Mouse (Mus musculus) CH12.LX (cell line): Measurements from ENCODE around the gene Mdga1. TPM values are rescaled to one million over a fixed set of nuclear protein-coding genes. Genes with fewer than 3 reads are reported as not detected.

Source experiments
- DNase-seq: peaks from one replicate; pipeline ENCODE4 v3.0.0-alpha.2; 2013; ENCODE audit errors: extremely low read depth
- H3K27ac ChIP-seq: 2 replicates; pipeline ENCODE4 v1.5.1; 2012; ENCODE audit warnings: low read depth, mild to moderate bottlenecking, control low read depth, moderate library complexity; ENCODE audit not compliant: insufficient read depth
- H3K27me3 ChIP-seq: replicated peaks from 2 replicates; pipeline ENCODE3; 2012; ENCODE audit warnings: inconsistent platforms
- H3K36me3 ChIP-seq, 2 experiments: replicated peaks in 1 of 2; 2 replicates each; pipeline versions ENCODE3 to v1.6.1; 2012; ENCODE audit warnings: inconsistent platforms in 1 of 2, low read length in 1 of 2, mild to moderate bottlenecking in 1 of 2, mixed read lengths in 1 of 2, moderate library complexity in 1 of 2; ENCODE audit not compliant: control insufficient read depth in 1 of 2, insufficient read depth in 1 of 2
- H3K4me1 ChIP-seq, 2 experiments: 2 replicates each; pipeline ENCODE4 v1.6.1; 2012; ENCODE audit warnings: inconsistent platforms in 1 of 2, moderate library complexity in 1 of 2; ENCODE audit not compliant: insufficient read depth in 2 of 2, control insufficient read depth in 1 of 2
- H3K4me2 ChIP-seq: 2 replicates; pipeline ENCODE4 v1.6.1; 2012; ENCODE audit warnings: low read depth, mild to moderate bottlenecking, control low read depth; ENCODE audit not compliant: poor library complexity, insufficient read depth, severe bottlenecking
- H3K4me3 ChIP-seq, 3 experiments: fragments of 150-350 bp in 1 of 3; sonication (generic) in 1 of 3; replicated peaks in 1 of 3; 2 replicates each; pipeline versions ENCODE3 to v1.5.1; 2011 to 2012; ENCODE audit warnings: low read depth in 2 of 3, low read length in 2 of 3, mild to moderate bottlenecking in 2 of 3, moderate library complexity in 2 of 3, control low read depth in 1 of 3, improper control_type of control experiment in 1 of 3, inconsistent platforms in 1 of 3, mixed read lengths in 1 of 3; ENCODE audit not compliant: poor library complexity in 1 of 3
- H3K79me2 ChIP-seq: replicated peaks from 2 replicates; pipeline ENCODE4 v1.6.1; 2012; ENCODE audit warnings: mild to moderate bottlenecking, moderate library complexity; ENCODE audit not compliant: control insufficient read depth, poor library complexity, insufficient read depth, severe bottlenecking; ENCODE audit errors: extremely low read depth
- H3K9ac ChIP-seq: 2 replicates; pipeline ENCODE4 v1.6.1; 2012; ENCODE audit warnings: low read depth, mild to moderate bottlenecking, control low read depth, moderate library complexity; ENCODE audit not compliant: insufficient read depth
- H3K9me3 ChIP-seq: replicated peaks from 2 replicates; pipeline ENCODE3; 2012; ENCODE audit warnings: low read length, inconsistent platforms, mixed read lengths
- BHLHE40 ChIP-seq: IDR thresholded peaks from 2 replicates; pipeline ENCODE4 v1.6.1; 2011; ENCODE audit warnings: mild to moderate bottlenecking, low read depth, low read length, improper control_type of control experiment
- CHD1 ChIP-seq: IDR thresholded peaks from 2 replicates; pipeline ENCODE4 v1.6.1; 2012; ENCODE audit warnings: low read depth, low read length, improper control_type of control experiment, inconsistent platforms
- CHD2 ChIP-seq: IDR thresholded peaks from 2 replicates; pipeline ENCODE4 v1.6.1; 2011; ENCODE audit warnings: low read length, improper control_type of control experiment
- E2F4 ChIP-seq: IDR thresholded peaks from 2 replicates; pipeline ENCODE4 v1.6.1; 2011; ENCODE audit warnings: low read depth, low read length, improper control_type of control experiment; ENCODE audit not compliant: insufficient replicate concordance
- EP300 ChIP-seq: IDR thresholded peaks from 2 replicates; pipeline ENCODE4 v1.6.1; 2011; ENCODE audit warnings: low read length, improper control_type of control experiment
- ETS1 ChIP-seq: conservative IDR thresholded peaks from 2 replicates; pipeline ENCODE4 v1.6.1; 2012; ENCODE audit warnings: low read depth, mild to moderate bottlenecking, inconsistent platforms, low read length, improper control_type of control experiment, moderate library complexity
- GABPA ChIP-seq: IDR thresholded peaks from 2 replicates; pipeline ENCODE4 v1.6.1; 2012; ENCODE audit warnings: low read depth, low read length, improper control_type of control experiment, inconsistent platforms; ENCODE audit not compliant: insufficient replicate concordance
- IRF4 ChIP-seq: IDR thresholded peaks from 2 replicates; pipeline ENCODE4 v1.6.1; 2014; ENCODE audit warnings: low read depth, mild to moderate bottlenecking, inconsistent platforms, low read length, improper control_type of control experiment
- JUND ChIP-seq: conservative IDR thresholded peaks from 2 replicates; pipeline ENCODE4 v1.6.1; 2011; ENCODE audit warnings: low read depth, low read length, improper control_type of control experiment
- KAT2A ChIP-seq: IDR thresholded peaks from 2 replicates; pipeline ENCODE4 v1.6.1; 2012; ENCODE audit warnings: low read length, improper control_type of control experiment, inconsistent platforms; ENCODE audit not compliant: insufficient replicate concordance
- MAFK ChIP-seq: IDR thresholded peaks from 2 replicates; pipeline ENCODE4 v1.6.1; 2011; ENCODE audit warnings: low read length, improper control_type of control experiment; ENCODE audit not compliant: insufficient replicate concordance
- MAZ ChIP-seq: IDR thresholded peaks from 2 replicates; pipeline ENCODE4 v1.6.1; 2012; ENCODE audit warnings: low read depth, mild to moderate bottlenecking, inconsistent platforms, low read length, improper control_type of control experiment, moderate library complexity
- MEF2A ChIP-seq: IDR thresholded peaks from 2 replicates; pipeline ENCODE4 v1.6.1; 2014; ENCODE audit warnings: low read depth, mild to moderate bottlenecking, inconsistent platforms, low read length, improper control_type of control experiment, borderline replicate concordance
- MYC ChIP-seq: IDR thresholded peaks from 2 replicates; pipeline ENCODE4 v1.6.1; 2011; ENCODE audit warnings: low read depth, mild to moderate bottlenecking, improper control_type of control experiment, low read length
- NELFE ChIP-seq: IDR thresholded peaks from 2 replicates; pipeline ENCODE4 v1.6.1; 2011; ENCODE audit warnings: low read depth, low read length, improper control_type of control experiment
- NRF1 ChIP-seq: IDR thresholded peaks from 2 replicates; pipeline ENCODE4 v1.6.1; 2014; ENCODE audit warnings: low read depth, mild to moderate bottlenecking, inconsistent platforms, low read length, improper control_type of control experiment, moderate library complexity
- PAX5 ChIP-seq: IDR thresholded peaks from 2 replicates; pipeline ENCODE4 v1.6.1; 2012; ENCODE audit warnings: low read length, inconsistent platforms, mixed read lengths
- POLR2A ChIP-seq: IDR thresholded peaks from 2 replicates; pipeline ENCODE4 v1.6.1; 2011; ENCODE audit warnings: low read depth, mild to moderate bottlenecking, improper control_type of control experiment, low read length
- POLR2AphosphoS2 ChIP-seq: IDR thresholded peaks from 2 replicates; pipeline ENCODE4 v1.6.1; 2011; ENCODE audit warnings: low read depth, low read length, improper control_type of control experiment
- RAD21 ChIP-seq: IDR thresholded peaks from 2 replicates; pipeline ENCODE4 v1.6.1; 2011; ENCODE audit warnings: low read depth, mild to moderate bottlenecking, low read length, improper control_type of control experiment, moderate library complexity
- SIN3A ChIP-seq: IDR thresholded peaks from 2 replicates; pipeline ENCODE4 v1.6.1; 2012; ENCODE audit warnings: low read length, improper control_type of control experiment, inconsistent platforms
- TBP ChIP-seq: conservative IDR thresholded peaks from 2 replicates; pipeline ENCODE4 v1.6.1; 2011; ENCODE audit warnings: low read depth, low read length, improper control_type of control experiment
- UBTF ChIP-seq: IDR thresholded peaks from 2 replicates; pipeline ENCODE4 v1.6.1; 2012; ENCODE audit warnings: low read depth, mild to moderate bottlenecking, inconsistent platforms, low read length, improper control_type of control experiment, moderate library complexity
- USF1 ChIP-seq: IDR thresholded peaks from 2 replicates; pipeline ENCODE4 v1.6.1; 2014; ENCODE audit warnings: low read depth, mild to moderate bottlenecking, inconsistent platforms, low read length, improper control_type of control experiment
- USF2 ChIP-seq: conservative IDR thresholded peaks from 2 replicates; pipeline ENCODE4 v1.6.1; 2011; ENCODE audit warnings: low read depth, low read length, improper control_type of control experiment
- ZC3H11A ChIP-seq: IDR thresholded peaks from 2 replicates; pipeline ENCODE4 v1.6.1; 2012; ENCODE audit warnings: low read depth, mild to moderate bottlenecking, inconsistent platforms, low read length, improper control_type of control experiment
- ZMIZ1 ChIP-seq: IDR thresholded peaks from 2 replicates; pipeline ENCODE4 v1.6.1; 2012; ENCODE audit warnings: low read depth, mild to moderate bottlenecking, inconsistent platforms, low read length, improper control_type of control experiment
- ZNF384 ChIP-seq: IDR thresholded peaks from 2 replicates; pipeline ENCODE4 v1.6.1; 2012; ENCODE audit warnings: low read depth, low read length, improper control_type of control experiment, inconsistent platforms
- dilution Hi-C: fragments of 300-500 bp; cut with MboI; formaldehyde crosslinking; loops from 2 replicates; pipeline ENCODE4 v1.14.3; 2020; ENCODE audit warnings: low sequenced_read_pairs; ENCODE audit not compliant: extremely low pct_unique_long_range_greater_than_20kb, extremely low pct_ligation_motif_present
- in situ Hi-C: fragments of 300-500 bp; cut with MboI; formaldehyde crosslinking; loops from 3 replicates; pipeline ENCODE4 v1.14.3; 2019; ENCODE audit warnings: low sequenced_read_pairs, low pct_ligation_motif_present, low pct_unique_long_range_greater_than_20kb, mixed read lengths
- polyA plus RNA-seq: library from polyadenylated mRNA; unstranded; fragments of >175 nt; gene quantifications from 2 replicates; pipeline ENCODE4 v1.2.1, GENCODE M21; 2012; ENCODE audit warnings: low read depth; ENCODE audit not compliant: insufficient read length
- total RNA-seq, 2 experiments: library from RNA; depleted of rRNA; stranded (reverse); fragments of 300-350 nt in 1 of 2; fragments of >200 nt in 1 of 2; gene quantifications; 2 replicates each; pipeline ENCODE4 v1.2.3; 2012 to 2014

Gene Mdga1
- total and polyA plus RNA-seq, 3 experiments: 0.29 to 0.39 (median 0.38) TPM

GRCm38 (mm10) chr17:29995986-29996385 lies 26.1 kb upstream of the Mdga1 start:
- H3K9ac ChIP-seq: no peak overlapping the region
- H3K27ac ChIP-seq: no peak overlapping the region
- DNase-seq: no peak
- H3K4me1 ChIP-seq: peaks cover 2 to 15% of the 10 kb centered on the region in 2 experiments; a peak in 3 of 4 replicates
- dilution Hi-C loops (no loop called here), in situ Hi-C loops (no loop called here)
- H3K4me2 ChIP-seq: no peak overlapping the region
- H3K79me2 ChIP-seq: no peaks in the 10 kb centered on the region
- no peaks in the 10 kb centered on the region for H3K36me3 ChIP-seq
- no peaks in the 10 kb centered on the region for H3K27me3 ChIP-seq
- TF ChIP-seq KAT2A (no peak), BHLHE40 (no peak), MAFK (no peak), EP300 (no peak), ETS1 (no peak), USF1 (no peak), ZC3H11A (no peak), USF2 (no peak), TBP (no peak), NRF1 (no peak), MAZ (no peak), IRF4 (no peak), MEF2A (no peak), ZNF384 (no peak), PAX5 (no peak), UBTF (no peak), SIN3A (no peak), MYC (no peak), JUND (no peak), GABPA (no peak)
- H3K9me3 ChIP-seq: no peaks in the 10 kb centered on the region
- H3K4me3 ChIP-seq: no peak overlapping the region

- TF ChIP-seq CHD2: no peak
- TF ChIP-seq TBP: no peak
- no peak for TF ChIP-seq NELFE
- TF ChIP-seq E2F4: no peak
- TF ChIP-seq RAD21: no peak
- no peak for TF ChIP-seq MAFK
- TF ChIP-seq ZMIZ1: no peak
- no peak for TF ChIP-seq USF2
- TF ChIP-seq CHD1: no peak
- TF ChIP-seq POLR2A: no peak
- TF ChIP-seq POLR2AphosphoS2: no peak
- H3K27me3 ChIP-seq: no peaks in the 10 kb centered on the region
- in situ Hi-C loops (no loop called here), dilution Hi-C loops (no loop called here)
- no peak overlapping the region for H3K27ac ChIP-seq
- H3K4me2 ChIP-seq: no peak overlapping the region
- no peak overlapping the region for H3K4me3 ChIP-seq
- peaks cover 2 to 18% of the 10 kb centered on the region in 2 experiments; a peak in 3 of 4 replicates for H3K4me1 ChIP-seq
- no peak for DNase-seq
- H3K9ac ChIP-seq: no peak overlapping the region
- no peaks in the 10 kb centered on the region for H3K79me2 ChIP-seq
- H3K36me3 ChIP-seq: no peaks in the 10 kb centered on the region
- no peaks in the 10 kb centered on the region for H3K9me3 ChIP-seq
Measured at GRCm38 (mm10) chr17:29994459-29994858, 24.6 kb upstream of the Mdga1 start.
